Mouse (Mus musculus) embryonic facial prominence, embryonic 14.5 days (tissue): Measurements from ENCODE around the gene Ablim1. TPM values are rescaled to one million over a fixed set of nuclear protein-coding genes. Genes with fewer than 3 reads are reported as not detected.
A peak's percentile ranks its signal among the peaks of the same experiment; 100 is the strongest.

Source experiments
- ATAC-seq: fragments of 200-750 bp; cut with Nextera tagmentation; 2 replicates; pipeline ENCODE4 v1.8.0; 2017; ENCODE audit warnings: low read depth, moderate number of reproducible peaks, moderate TSS enrichment
- DNase-seq: peaks from one replicate; pipeline ENCODE4 v3.0.0-alpha.2; 2015; ENCODE audit warnings: low spot score
- H3K27ac ChIP-seq: fragments of 300-500 bp; sonication (generic); replicated peaks from 2 replicates; pipeline ENCODE4 v1.5.1; 2014; ENCODE audit warnings: low read depth, mild to moderate bottlenecking, low read length, moderate library complexity
- H3K27me3 ChIP-seq: fragments of 300-500 bp; sonication (generic); replicated peaks from 2 replicates; pipeline ENCODE4 v1.6.1; 2014; ENCODE audit warnings: low read length; ENCODE audit not compliant: control insufficient read depth, insufficient read depth
- H3K36me3 ChIP-seq: fragments of 300-500 bp; sonication (generic); 2 replicates; pipeline ENCODE4 v1.6.1; 2014; ENCODE audit warnings: low read length, mixed read lengths; ENCODE audit not compliant: control insufficient read depth, insufficient read depth
- H3K4me1 ChIP-seq: fragments of 300-500 bp; sonication (generic); 2 replicates; pipeline ENCODE4 v1.6.1; 2014; ENCODE audit warnings: antibody characterized with exemption, low read length; ENCODE audit not compliant: control insufficient read depth, insufficient read depth
- H3K4me2 ChIP-seq: fragments of 300-500 bp; sonication (generic); 2 replicates; pipeline ENCODE4 v1.6.1; 2014; ENCODE audit warnings: low read depth, mild to moderate bottlenecking, low read length, moderate library complexity, mixed read lengths
- H3K4me3 ChIP-seq: fragments of 300-500 bp; sonication (generic); 2 replicates; pipeline ENCODE4 v1.5.1; 2014; ENCODE audit warnings: low read depth, mild to moderate bottlenecking, low read length
- H3K9ac ChIP-seq: fragments of 300-500 bp; sonication (generic); 2 replicates; pipeline ENCODE4 v1.6.1; 2014; ENCODE audit warnings: low read depth, mild to moderate bottlenecking, low read length, moderate library complexity, mixed read lengths
- H3K9me3 ChIP-seq: fragments of 300-500 bp; sonication (generic); 2 replicates; pipeline ENCODE4 v1.6.1; 2016; ENCODE audit warnings: low read length; ENCODE audit not compliant: control insufficient read depth
- whole genome bisulfite sequencing: fragments of 180-500 bp; shearing (Covaris S2); extraction: QIAGEN DNeasy Blood & Tissue Kit; methylation state at CpG from one replicate; pipeline ENCODE4 v1.1.7; 2014; 5-methylcytosine and 5-hydroxymethylcytosine counted together
- polyA plus RNA-seq: library from polyadenylated mRNA; unstranded; fragments of >200 nt; fragmentation: Nextera tagmentation; extraction: Ambion mirVana; gene quantifications from 2 replicates; pipeline ENCODE4 v1.2.1, GENCODE M21; 2014

The Ablim1 gene
- polyA plus RNA-seq, 1 experiment from 2014 or later = 49.3 TPM

GRCm38 (mm10) chr19:57001926-57002325 is 312.8 kb downstream of the Ablim1 start:
- Histone ChIP-seq H3K4me1 (peaks cover 18% of the 10 kb centered on the region), H3K36me3 (no peaks in the 10 kb centered on the region), H3K27me3 (peaks cover 3% of the 10 kb centered on the region; the same call in 1 of the 2 replicates), H3K9me3 (no peaks in the 10 kb centered on the region), H3K4me3 (no peak overlapping the region), H3K4me2 (no peak overlapping the region), H3K9ac (no peak overlapping the region), H3K27ac (no peak overlapping the region)
- WGBS = 80% methylated on average over 4 of the region's 4 CpGs
- DNase-seq (no peak), ATAC-seq (no peak)

DNA sequence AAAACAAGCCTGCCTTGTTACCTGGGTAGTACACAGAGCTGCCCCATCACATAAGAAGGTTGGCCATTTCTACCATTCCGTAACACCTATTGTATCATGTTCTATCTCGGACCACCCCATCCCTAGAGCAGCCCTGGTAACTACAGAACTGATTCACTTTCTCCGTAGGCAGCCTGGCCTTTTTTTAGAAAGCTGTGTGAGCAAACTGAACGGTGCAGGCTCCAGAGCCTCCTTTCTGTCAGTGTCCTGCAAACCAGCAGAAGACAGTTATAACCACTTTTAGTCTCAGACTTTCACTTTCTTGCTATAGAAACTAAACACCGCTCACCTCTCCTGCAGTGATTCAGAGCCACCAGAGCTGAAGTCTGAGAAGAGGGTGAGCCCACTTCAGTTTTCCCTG is 314.1 kb downstream of the Ablim1 start:
- no peak overlapping the region for H3K4me3 ChIP-seq
- no peak overlapping the region for H3K27ac ChIP-seq
- no peaks in the 10 kb centered on the region for H3K27me3 ChIP-seq
- no peaks in the 10 kb centered on the region for H3K9me3 ChIP-seq
- no peak for DNase-seq
- ATAC-seq = no peak
- WGBS = 89% methylated on average over 5 of the region's 5 CpGs
- no peak overlapping the region for H3K9ac ChIP-seq
- H3K4me2 ChIP-seq = no peak overlapping the region
- peaks cover 22% of the 10 kb centered on the region for H3K4me1 ChIP-seq
- H3K36me3 ChIP-seq = no peaks in the 10 kb centered on the region

DNA sequence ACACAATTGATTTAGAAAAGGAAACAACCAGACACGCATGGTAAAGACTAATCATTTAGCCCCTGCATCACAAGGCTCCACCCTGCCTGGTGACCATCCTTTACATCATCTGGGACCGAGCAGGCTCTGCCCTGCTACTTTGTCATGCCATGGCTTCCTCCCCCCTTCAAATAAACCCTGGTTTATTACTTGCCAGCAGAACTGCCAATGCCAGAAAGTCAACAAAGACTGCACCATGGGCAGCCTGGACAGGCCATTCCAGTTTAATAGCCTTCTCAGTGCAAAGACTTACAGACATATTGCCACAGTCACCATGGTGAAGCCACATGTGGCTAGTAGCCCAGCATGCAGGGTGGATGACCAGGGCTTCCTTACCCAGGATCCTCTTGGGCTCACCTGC is 314.9 kb downstream of the Ablim1 start:
- 54% methylated on average over 2 of the region's 2 CpGs for WGBS
- H3K9ac ChIP-seq = no peak overlapping the region
- H3K4me3 ChIP-seq = no peak overlapping the region
- no peaks in the 10 kb centered on the region for H3K27me3 ChIP-seq
- 0 out of 2 replicates have a peak overlapping the region, but pooled peaks have one; percentile 59 for H3K27ac ChIP-seq
- peaks cover 22% of the 10 kb centered on the region for H3K4me1 ChIP-seq
- H3K4me2 ChIP-seq = no peak overlapping the region
- no peaks in the 10 kb centered on the region for H3K9me3 ChIP-seq
- DNase-seq (no peak), ATAC-seq (no peak)
- no peaks in the 10 kb centered on the region for H3K36me3 ChIP-seq

DNA sequence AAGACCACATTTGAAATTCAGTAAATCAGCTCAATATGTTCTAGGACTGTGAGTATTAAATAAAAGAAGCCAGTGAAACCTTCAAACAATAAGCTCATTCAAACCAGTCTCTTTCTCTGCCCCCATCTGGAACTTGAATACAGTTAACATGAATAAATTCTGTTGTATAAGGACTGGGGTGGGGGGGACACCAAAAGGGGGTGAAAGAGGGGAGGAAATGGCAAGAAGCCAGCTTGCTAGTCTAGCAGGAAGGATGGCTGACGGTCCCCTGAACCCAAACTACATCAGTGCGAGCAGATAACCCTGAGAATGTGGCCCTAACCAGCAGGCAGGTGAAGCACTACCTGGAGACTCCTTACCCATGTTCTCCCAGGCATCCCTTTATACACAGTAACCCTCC is 315.8 kb downstream of the Ablim1 start:
- no peaks in the 10 kb centered on the region for H3K9me3 ChIP-seq
- peaks cover 22% of the 10 kb centered on the region for H3K4me1 ChIP-seq
- H3K9ac ChIP-seq = no peak overlapping the region
- H3K36me3 ChIP-seq = no peaks in the 10 kb centered on the region
- peak overlapping the region; percentile 59 for H3K27ac ChIP-seq
- no peaks in the 10 kb centered on the region for H3K27me3 ChIP-seq
- no peak overlapping the region for H3K4me3 ChIP-seq
- no peak overlapping the region for H3K4me2 ChIP-seq
- WGBS = 50% methylated on average over 2 of the region's 2 CpGs
- no peak for ATAC-seq
- DNase-seq = peak; percentile 60

GRCm38 (mm10) chr19:56998331-56998730 is 316.4 kb downstream of the Ablim1 start:
- Histone ChIP-seq H3K36me3 (no peaks in the 10 kb centered on the region), H3K9ac (no peak overlapping the region), H3K27ac (peak overlapping the region; percentile 59), H3K4me2 (no peak overlapping the region), H3K4me1 (peaks cover 16% of the 10 kb centered on the region), H3K9me3 (no peaks in the 10 kb centered on the region), H3K27me3 (no peaks in the 10 kb centered on the region), H3K4me3 (no peak overlapping the region)
- no peak for ATAC-seq
- DNase-seq = no peak
- 66% methylated on average over 4 of the region's 4 CpGs for WGBS

DNA sequence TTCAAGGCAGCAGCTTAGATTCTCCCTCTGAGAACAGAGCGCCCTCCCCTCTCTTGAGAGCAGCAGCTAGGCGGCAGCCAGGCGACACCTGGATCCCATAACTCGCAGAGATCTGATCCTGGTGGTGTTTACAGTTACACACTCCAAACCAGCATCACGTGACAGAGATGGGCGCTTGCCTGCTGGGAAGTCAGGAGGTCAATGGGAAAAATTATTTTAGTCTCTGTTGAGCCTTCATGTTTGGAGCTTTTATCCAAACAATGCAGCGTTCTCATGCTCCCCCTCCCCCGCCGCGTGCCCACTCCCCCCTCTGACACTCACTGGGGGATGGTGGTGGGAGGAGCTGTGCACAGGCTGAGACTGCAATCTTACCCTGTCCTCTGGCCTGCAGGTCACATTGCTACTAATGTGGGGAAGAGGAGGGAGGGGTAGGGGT is 317.5 kb downstream of the Ablim1 start:
- Histone ChIP-seq H3K9ac (0 out of 2 replicates have a peak overlapping the region, but pooled peaks have one; percentile 35), H3K36me3 (no peaks in the 10 kb centered on the region), H3K9me3 (no peaks in the 10 kb centered on the region), H3K4me1 (peaks cover 13% of the 10 kb centered on the region), H3K27me3 (no peaks in the 10 kb centered on the region), H3K4me3 (no peak overlapping the region), H3K27ac (peak overlapping the region; percentile 67), H3K4me2 (peak overlapping the region; percentile 41)
- DNase-seq (peak; percentile 91), ATAC-seq (peak; percentile 90)
- 3% methylated on average over 10 of the region's 10 CpGs for WGBS

DNA sequence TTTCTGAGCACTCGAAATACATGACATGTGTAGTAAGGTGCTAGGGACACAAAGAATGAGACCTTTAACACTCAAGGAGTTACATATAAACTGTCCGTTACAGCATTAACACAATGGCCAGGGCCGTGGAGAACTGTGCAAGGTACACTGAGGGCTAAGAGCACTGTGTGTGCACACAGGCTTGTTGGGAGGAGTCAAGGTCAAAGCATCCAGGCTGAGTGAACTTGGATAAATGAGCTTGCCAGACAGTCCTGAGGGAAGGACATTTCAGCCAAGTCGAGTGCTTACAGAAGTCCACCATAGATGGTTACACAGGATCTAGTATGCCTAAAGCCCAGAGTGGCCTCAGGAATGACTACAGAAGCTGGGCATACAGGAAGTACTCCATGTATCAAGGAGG is 319.3 kb downstream of the Ablim1 start:
- 81% methylated on average over 4 of the region's 4 CpGs for WGBS
- H3K36me3 ChIP-seq = no peaks in the 10 kb centered on the region
- H3K4me1 ChIP-seq = peaks cover 20% of the 10 kb centered on the region
- no peaks in the 10 kb centered on the region for H3K27me3 ChIP-seq
- no peak overlapping the region for H3K27ac ChIP-seq
- no peak overlapping the region for H3K4me3 ChIP-seq
- no peak overlapping the region for H3K4me2 ChIP-seq
- DNase-seq (no peak), ATAC-seq (no peak)
- H3K9ac ChIP-seq = no peak overlapping the region
- H3K9me3 ChIP-seq = no peaks in the 10 kb centered on the region

DNA sequence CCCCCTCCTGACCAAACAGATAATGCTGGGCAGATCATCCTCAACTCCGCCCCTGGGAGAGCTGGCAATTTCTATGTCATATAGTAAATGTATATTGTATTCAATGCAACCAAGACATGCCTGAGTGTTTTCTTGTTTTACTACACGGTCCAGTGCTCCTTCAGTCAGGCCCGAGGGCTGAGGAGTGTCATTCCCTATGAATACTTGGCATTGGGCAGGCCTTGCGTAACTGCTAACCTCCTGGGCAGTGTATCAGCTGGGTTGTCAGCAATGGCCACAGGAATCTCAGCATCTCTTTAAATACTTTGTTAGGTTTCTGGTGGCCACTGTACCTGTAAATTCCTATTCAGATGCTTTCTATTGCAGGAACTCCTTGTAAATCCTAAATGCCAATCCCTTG is 320.1 kb downstream of the Ablim1 start:
- Histone ChIP-seq H3K27ac (no peak overlapping the region), H3K27me3 (no peaks in the 10 kb centered on the region), H3K9me3 (no peaks in the 10 kb centered on the region), H3K4me1 (peaks cover 24% of the 10 kb centered on the region), H3K4me2 (no peak overlapping the region), H3K9ac (no peak overlapping the region), H3K4me3 (no peak overlapping the region), H3K36me3 (no peaks in the 10 kb centered on the region)
- ATAC-seq (no peak), DNase-seq (no peak)
- 79% methylated on average over 4 of the region's 4 CpGs for WGBS

DNA sequence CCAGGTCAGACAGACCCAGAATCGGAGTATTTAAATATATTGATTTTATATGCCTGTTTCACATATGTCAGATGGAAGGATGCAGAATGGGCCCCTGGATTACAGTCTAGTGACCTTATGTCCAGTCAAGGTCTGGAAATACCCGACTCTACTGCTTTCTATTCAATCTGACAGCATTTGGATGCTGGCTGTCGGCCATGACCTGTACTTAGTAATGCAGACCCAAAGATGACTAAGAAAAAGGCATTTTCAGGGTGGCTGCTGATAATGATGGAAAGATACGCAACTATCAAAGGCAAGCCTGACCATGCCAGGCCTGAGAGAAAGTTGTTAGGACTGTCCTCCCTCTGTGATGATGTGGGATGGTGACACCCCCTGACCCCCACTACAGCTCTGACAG is 321.0 kb downstream of the Ablim1 start:
- Histone ChIP-seq H3K4me2 (no peak overlapping the region), H3K36me3 (no peaks in the 10 kb centered on the region), H3K9me3 (no peaks in the 10 kb centered on the region), H3K27ac (no peak overlapping the region), H3K4me3 (no peak overlapping the region), H3K9ac (no peak overlapping the region), H3K27me3 (no peaks in the 10 kb centered on the region), H3K4me1 (peaks cover 28% of the 10 kb centered on the region)
- DNase-seq = no peak
- WGBS = 65% methylated on average over 4 of the region's 4 CpGs
- no peak for ATAC-seq
